Comparison of ENCODE assay signal across 14 mouse cellular contexts in genomic region chr13:42656643-42657315, GRCm38 (mm10). TPM values are rescaled to one million over a fixed set of nuclear protein-coding genes. Genes with fewer than 3 reads are reported as not detected.
A peak's percentile ranks its signal among the peaks of the same experiment; 100 is the strongest.
DNase-seq lines count a peak whose midpoint lies in the region; ATAC-seq lines count a peak whose summit lies in the region.
"Had no signal": no experiment of that assay in that cellular context is flagged by ENCODE, and none has a peak within 500 bp of the region (broad histone marks: within the 10 kb centered on the region; RNA-seq: fewer than 3 reads in every experiment).

No protein-coding gene starts in this region.

- no peak overlapping the region for H3K4me2 ChIP-seq in embryonic facial prominence, embryonic 11.5 days (ENCODE audit: low read depth, low read length)
- no peak overlapping the region for H3K4me2 ChIP-seq in embryonic facial prominence, embryonic 14.5 days (ENCODE audit: low read depth, low read length)
- 0 out of 2 replicates have a peak overlapping the region, but pooled peaks have one; percentile 16 for H3K4me2 ChIP-seq in heart, embryonic 14.5 days (ENCODE audit: low read length)
- no peak overlapping the region for H3K4me2 ChIP-seq in liver, embryonic 11.5 days
- H3K4me2 ChIP-seq: hindbrain, embryonic 14.5 days; neural tube, embryonic 13.5 days had no signal

- no peaks in the 10 kb centered on the region for H3K9me3 ChIP-seq in embryonic facial prominence, embryonic 11.5 days (replicated peaks; ENCODE audit: control insufficient read depth, low read length)
- no peaks in the 10 kb centered on the region for H3K9me3 ChIP-seq in embryonic facial prominence, embryonic 10.5 days
- H3K9me3 ChIP-seq in embryonic facial prominence, embryonic 14.5 days (ENCODE audit: control insufficient read depth, low read length): no peaks in the 10 kb centered on the region
- H3K9me3 ChIP-seq in heart, embryonic 14.5 days (ENCODE audit: control insufficient read depth, low read length): no peaks in the 10 kb centered on the region
- H3K9me3 ChIP-seq in liver, embryonic 11.5 days (ENCODE audit: control insufficient read depth, low read length): no peaks in the 10 kb centered on the region
- H3K9me3 ChIP-seq: neural tube, embryonic 13.5 days had no signal

- no peaks in the 10 kb centered on the region for H3K27me3 ChIP-seq in embryonic facial prominence, embryonic 11.5 days (ENCODE audit: control insufficient read depth, insufficient read depth, low read length)
- H3K27me3 ChIP-seq in embryonic facial prominence, embryonic 10.5 days (replicated peaks; ENCODE audit: low read depth, poor library complexity, severe bottlenecking): no peaks in the 10 kb centered on the region
- no peaks in the 10 kb centered on the region for H3K27me3 ChIP-seq in embryonic facial prominence, embryonic 14.5 days (replicated peaks; ENCODE audit: control insufficient read depth, insufficient read depth, low read length)
- H3K27me3 ChIP-seq in heart, embryonic 14.5 days (ENCODE audit: control insufficient read depth, insufficient read depth, low read length): no peaks in the 10 kb centered on the region
- H3K27me3 ChIP-seq in liver, embryonic 11.5 days (replicated peaks; ENCODE audit: control insufficient read depth, insufficient read depth, low read length): no peaks in the 10 kb centered on the region
- H3K27me3 ChIP-seq: neural tube, embryonic 13.5 days had no signal

- ATAC-seq in embryonic facial prominence, embryonic 11.5 days (replicated peaks; ENCODE audit: insufficient number of reproducible peaks, low FRiP score, low TSS enrichment, low read depth): no peak
- ATAC-seq in embryonic facial prominence, embryonic 14.5 days (ENCODE audit: low read depth): no peak
- peak; percentile 85 for ATAC-seq in heart, embryonic 14.5 days (ENCODE audit: insufficient number of reproducible peaks, insufficient read depth, low FRiP score, low read depth)
- no peak for ATAC-seq in liver, embryonic 11.5 days (replicated peaks; ENCODE audit: low FRiP score)
- ATAC-seq: liver, postnatal 0 days had no signal

- peak; percentile 11 for DNase-seq in embryonic facial prominence, embryonic 11.5 days (ENCODE audit: low spot score)
- no peak for DNase-seq in embryonic facial prominence, embryonic 10.5 days (ENCODE audit: low spot score)
- DNase-seq in embryonic facial prominence, embryonic 14.5 days (ENCODE audit: low spot score): peak; percentile 63
- DNase-seq in lung, postnatal 25 days (ENCODE audit: low spot score): peak; percentile 72
- DNase-seq in kidney, adult 18-20 months: no peak
- DNase-seq in liver, embryonic 11.5 days (ENCODE audit: low spot score): no peak
- no peak for DNase-seq in cerebellum, adult 9-11 months
- DNase-seq: embryo, embryonic 11 days; liver, postnatal 0 days had no signal

- WGBS in embryonic facial prominence, embryonic 11.5 days: 69% methylated on average over 7 of the region's 7 CpGs
- WGBS in embryonic facial prominence, embryonic 10.5 days: 82% methylated on average over 7 of the region's 7 CpGs
- 62% methylated on average over 7 of the region's 7 CpGs for WGBS in embryonic facial prominence, embryonic 14.5 days
- WGBS in heart, embryonic 14.5 days: 38% methylated on average over 7 of the region's 7 CpGs
- 74% methylated on average over 7 of the region's 7 CpGs for WGBS in liver, embryonic 11.5 days

- H3K4me1 ChIP-seq in embryonic facial prominence, embryonic 11.5 days (ENCODE audit: control insufficient read depth, insufficient read depth, low read length): no peaks in the 10 kb centered on the region
- peaks cover 16% of the 10 kb centered on the region for H3K4me1 ChIP-seq in embryonic facial prominence, embryonic 10.5 days
- 0 out of 2 replicates have a peak, but pooled peaks cover 3% of the 10 kb centered on the region for H3K4me1 ChIP-seq in embryonic facial prominence, embryonic 14.5 days (ENCODE audit: control insufficient read depth, insufficient read depth, low read length)
- peaks cover 7 to 26% of the 10 kb centered on the region in 2 experiments for H3K4me1 ChIP-seq in heart, embryonic 14.5 days (ENCODE audit: control insufficient read depth in 2 of 2, insufficient read depth in 2 of 2, low read length in 2 of 2)
- H3K4me1 ChIP-seq in liver, embryonic 11.5 days (replicated peaks; ENCODE audit: control insufficient read depth, insufficient read depth, low read length): no peaks in the 10 kb centered on the region

- H3K9ac ChIP-seq in embryonic facial prominence, embryonic 11.5 days (replicated peaks; ENCODE audit: low read length): no peak overlapping the region
- no peak overlapping the region for H3K9ac ChIP-seq in embryonic facial prominence, embryonic 14.5 days (ENCODE audit: low read depth, low read length)
- H3K9ac ChIP-seq in heart, embryonic 14.5 days (ENCODE audit: low read length): no peak overlapping the region
- H3K9ac ChIP-seq in liver, embryonic 11.5 days (ENCODE audit: low read depth, low read length): no peak overlapping the region
- H3K9ac ChIP-seq: hindbrain, embryonic 14.5 days; liver, postnatal 0 days; neural tube, embryonic 13.5 days had no signal

- no peak overlapping the region for H3K27ac ChIP-seq in embryonic facial prominence, embryonic 11.5 days (replicated peaks; ENCODE audit: low read depth, low read length)
- H3K27ac ChIP-seq in embryonic facial prominence, embryonic 10.5 days (replicated peaks): no peak overlapping the region
- H3K27ac ChIP-seq in embryonic facial prominence, embryonic 14.5 days (replicated peaks; ENCODE audit: low read depth, low read length): no peak overlapping the region
- H3K27ac ChIP-seq in heart, embryonic 14.5 days (replicated peaks in 1 of 2; ENCODE audit: control insufficient read depth in 1 of 2, insufficient read depth in 1 of 2, low read depth in 2 of 2, low read length in 2 of 2): peak overlapping the region; percentile 72 to 86
- no peak overlapping the region for H3K27ac ChIP-seq in liver, embryonic 11.5 days (ENCODE audit: low read depth, low read length)
- H3K27ac ChIP-seq: hindbrain, embryonic 14.5 days; kidney, postnatal 0 days; left cerebral cortex, adult 2 months; neural tube, embryonic 13.5 days had no signal

- no peak overlapping the region for H3K4me3 ChIP-seq in embryonic facial prominence, embryonic 11.5 days (ENCODE audit: low read depth, low read length)
- H3K4me3 ChIP-seq in embryonic facial prominence, embryonic 10.5 days: no peak overlapping the region
- no peak overlapping the region for H3K4me3 ChIP-seq in embryonic facial prominence, embryonic 14.5 days (ENCODE audit: low read depth, low read length)
- H3K4me3 ChIP-seq in heart, embryonic 14.5 days (ENCODE audit: control insufficient read depth in 1 of 2, insufficient read depth in 1 of 2, low read depth in 1 of 2, low read length in 2 of 2): no peak overlapping the region
- H3K4me3 ChIP-seq in liver, embryonic 11.5 days (ENCODE audit: low read depth, low read length): no peak overlapping the region
- H3K4me3 ChIP-seq: left cerebral cortex, adult 2 months; neural tube, embryonic 13.5 days had no signal

- no peaks in the 10 kb centered on the region for H3K36me3 ChIP-seq in embryonic facial prominence, embryonic 11.5 days (replicated peaks; ENCODE audit: control insufficient read depth, insufficient read depth, low read depth, low read length)
- no peaks in the 10 kb centered on the region for H3K36me3 ChIP-seq in embryonic facial prominence, embryonic 10.5 days (replicated peaks)
- no peaks in the 10 kb centered on the region for H3K36me3 ChIP-seq in embryonic facial prominence, embryonic 14.5 days (ENCODE audit: control insufficient read depth, insufficient read depth, low read length)
- no peaks in the 10 kb centered on the region for H3K36me3 ChIP-seq in heart, embryonic 14.5 days (ENCODE audit: control insufficient read depth, insufficient read depth, low read length)
- no peaks in the 10 kb centered on the region for H3K36me3 ChIP-seq in liver, embryonic 11.5 days (ENCODE audit: control insufficient read depth, insufficient read depth, low read length)
- H3K36me3 ChIP-seq: neural tube, embryonic 13.5 days had no signal

RNA-seq across cellular contexts. Expression of gene Phactr1, which starts 23.6 kb away (rescaled TPM):
- 12.6 and 13.8 TPM in 2 replicates for polyA plus RNA-seq in embryonic facial prominence, embryonic 11.5 days (2014; fragmentation: Nextera tagmentation; extraction: Ambion mirVana)
- 13.9 and 14.5 TPM in 2 replicates for polyA plus RNA-seq in embryonic facial prominence, embryonic 10.5 days (2016; fragmentation: Nextera tagmentation; extraction: Ambion mirVana)
- polyA plus RNA-seq in embryonic facial prominence, embryonic 14.5 days (2014; fragmentation: Nextera tagmentation; extraction: Ambion mirVana): 12.4 and 14.5 TPM in 2 replicates
- 5.0 and 8.9 TPM in 2 replicates for polyA plus RNA-seq in heart, embryonic 14.5 days (2014; fragmentation: Nextera tagmentation; extraction: Ambion mirVana)
- 1.3 and 1.4 TPM in 2 replicates for polyA plus RNA-seq in liver, embryonic 11.5 days (2014; fragmentation: Nextera tagmentation; extraction: Ambion mirVana)

Comparison
In these comparisons a context has a peak if more than half of its experiments do, and no peak if none do; other contexts are left out.
1. DNase-seq: peak in embryonic facial prominence, embryonic 11.5 days (single experiment), embryonic facial prominence, embryonic 14.5 days (single experiment) and lung, postnatal 25 days (single experiment); none in embryonic facial prominence, embryonic 10.5 days (single experiment), kidney, adult 18-20 months (single experiment), liver, embryonic 11.5 days (single experiment) and cerebellum, adult 9-11 months (single experiment).
2. H3K27ac ChIP-seq: peak in heart, embryonic 14.5 days (2 of 2); none in embryonic facial prominence, embryonic 11.5 days (single experiment), embryonic facial prominence, embryonic 10.5 days (single experiment), embryonic facial prominence, embryonic 14.5 days (single experiment) and liver, embryonic 11.5 days (single experiment).